Mouse (Mus musculus) layer of hippocampus, adult 8-10 months (tissue): Measurements from ENCODE around the gene Slc47a2. TPM values are rescaled to one million over a fixed set of nuclear protein-coding genes. Genes with fewer than 3 reads are reported as not detected.
"Not testable (repeated sequence)": the region's sequence is repeated elsewhere in the genome, so short reads cannot be mapped to it uniquely, and the experiment has no call there.

Experiments
- DNase-seq, 2 experiments: peaks; one replicate each; pipeline ENCODE4 v3.0.0; 2022; ENCODE audit warnings: low spot score in 2 of 2
- total RNA-seq, 4 experiments: library from RNA; stranded (reverse); gene quantifications; 2 replicates each; pipeline ENCODE4 v1.2.4; 2022

Slc47a2 gene
- total RNA-seq, 4 experiments from 2014 or later: 0.31 to 0.39 (median 0.32) TPM; not detected in 1

- DNase-seq: no peak
These were observed 689 bp downstream of the Slc47a2 start for GRCm38 (mm10) chr11:61341971-61342370.

DNA sequence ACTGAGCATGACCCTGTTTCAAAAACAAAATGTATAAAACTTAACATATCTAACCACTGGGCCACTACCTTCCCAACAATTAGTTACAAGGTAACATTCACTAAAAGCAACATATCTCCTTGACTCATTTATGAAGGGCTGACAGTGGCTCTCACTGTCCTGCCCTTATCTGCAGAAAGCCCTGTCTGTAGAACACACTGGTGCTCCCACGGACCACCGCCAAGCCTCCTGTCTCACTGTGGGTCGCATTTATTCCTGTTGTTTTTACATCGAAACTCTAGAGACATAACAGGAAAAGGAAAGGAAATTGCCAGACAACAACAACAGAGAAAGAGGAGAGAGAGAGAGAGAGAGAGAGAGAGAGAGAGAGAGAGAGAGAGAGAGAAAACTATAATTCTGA is 1.4 kb downstream of the Slc47a2 start:
- no peak for DNase-seq

GRCm38 (mm10) chr11:61340374-61340773 is 2.3 kb downstream of the Slc47a2 start:
- DNase-seq: no peak

DNA sequence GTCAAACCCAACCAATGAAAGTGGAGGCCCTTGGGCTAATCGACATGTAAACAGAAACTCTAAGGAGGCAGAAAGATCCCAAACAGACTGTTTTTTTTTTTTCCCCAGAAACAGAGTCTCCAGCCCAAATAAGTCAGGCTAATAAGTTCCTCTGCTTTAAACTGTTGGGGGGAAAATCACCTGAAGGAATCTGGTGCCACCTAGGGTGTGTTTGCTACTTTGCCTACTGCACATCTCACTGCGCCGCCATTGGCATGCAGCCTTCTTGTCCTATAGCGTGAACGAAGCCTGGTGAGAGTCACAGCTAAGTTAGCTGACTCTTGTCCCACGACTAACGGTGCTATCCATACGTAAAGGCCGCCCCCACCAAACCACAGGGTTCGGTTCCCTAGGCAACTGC is 5.1 kb downstream of the Slc47a2 start:
- no peak for DNase-seq

GRCm38 (mm10) chr11:61320904-61321687 is 21.6 kb downstream of the Slc47a2 start:
- no peak for DNase-seq

DNA sequence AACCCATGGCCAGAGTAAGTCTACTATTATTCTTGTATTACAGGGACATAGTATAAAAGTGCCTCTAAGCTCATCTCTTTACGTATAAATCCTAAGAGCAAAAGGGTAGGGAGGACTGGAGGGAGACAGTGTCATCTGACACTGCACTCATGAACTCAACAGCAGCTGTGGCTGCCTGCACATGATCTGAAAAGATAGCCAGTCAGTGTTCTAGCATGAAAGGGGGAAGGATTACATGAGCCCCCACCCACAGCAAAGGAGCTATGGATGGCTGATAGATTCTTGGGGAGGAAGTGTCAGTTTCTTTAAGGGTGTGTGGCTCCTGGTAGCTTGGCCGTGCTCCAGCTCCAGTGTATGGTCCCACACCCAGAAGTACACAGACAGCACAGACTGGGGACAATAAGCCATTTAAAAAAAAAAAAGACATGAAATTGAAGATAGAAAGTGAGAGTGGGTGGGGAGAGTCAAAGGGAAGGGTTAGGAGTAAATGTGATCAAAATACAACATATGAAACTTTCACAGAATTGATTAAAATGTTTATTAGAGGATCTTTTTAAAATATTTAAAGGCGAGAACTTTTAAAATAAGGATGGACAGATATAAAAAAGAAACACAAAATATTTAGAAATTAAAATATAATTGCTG is 22.6 kb downstream of the Slc47a2 start:
- no peak for DNase-seq

DNA sequence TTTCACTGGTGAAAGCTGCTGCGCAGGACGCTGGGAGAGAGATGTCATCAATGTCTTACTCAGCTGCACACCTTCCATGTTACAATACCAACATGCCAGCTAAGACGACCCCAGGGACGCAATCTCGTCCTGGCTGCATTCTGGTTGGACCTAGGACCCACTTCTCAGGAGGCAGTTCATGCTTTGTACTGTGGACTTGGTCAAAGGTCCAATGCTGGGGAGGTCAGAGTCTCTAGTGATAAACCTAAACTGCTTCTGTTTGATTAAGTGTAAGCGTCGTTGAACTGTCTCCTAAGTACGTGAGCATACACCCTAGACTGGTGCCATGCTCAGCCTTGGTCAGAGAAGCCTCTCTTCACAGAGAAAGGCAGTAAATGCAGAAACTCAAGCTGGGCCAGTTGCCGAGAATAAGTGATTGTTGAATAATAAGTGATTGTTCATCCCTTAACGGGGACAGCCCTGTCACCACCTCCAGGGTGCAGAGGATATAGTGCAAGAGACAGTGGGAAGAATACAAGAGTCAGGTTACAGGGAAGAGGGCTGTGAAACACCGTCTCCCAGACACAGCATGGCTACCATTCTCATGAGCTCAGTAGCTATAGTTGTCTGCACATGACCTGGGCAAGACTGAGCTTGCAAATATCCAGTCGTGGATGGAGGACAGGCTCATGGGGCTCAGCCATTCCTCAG is 23.3 kb downstream of the Slc47a2 start:
- no peak for DNase-seq

- DNase-seq: no peak
These were observed 25.8 kb downstream of the Slc47a2 start for GRCm38 (mm10) chr11:61316864-61317263.

- no peak for DNase-seq
These were observed 32.3 kb downstream of the Slc47a2 start for GRCm38 (mm10) chr11:61310321-61310720.

GRCm38 (mm10) chr11:61309831-61310230 is 32.8 kb downstream of the Slc47a2 start:
- no peak for DNase-seq

GRCm38 (mm10) chr11:61307795-61308194 is 34.9 kb downstream of the Slc47a2 start:
- DNase-seq: no peak

DNA sequence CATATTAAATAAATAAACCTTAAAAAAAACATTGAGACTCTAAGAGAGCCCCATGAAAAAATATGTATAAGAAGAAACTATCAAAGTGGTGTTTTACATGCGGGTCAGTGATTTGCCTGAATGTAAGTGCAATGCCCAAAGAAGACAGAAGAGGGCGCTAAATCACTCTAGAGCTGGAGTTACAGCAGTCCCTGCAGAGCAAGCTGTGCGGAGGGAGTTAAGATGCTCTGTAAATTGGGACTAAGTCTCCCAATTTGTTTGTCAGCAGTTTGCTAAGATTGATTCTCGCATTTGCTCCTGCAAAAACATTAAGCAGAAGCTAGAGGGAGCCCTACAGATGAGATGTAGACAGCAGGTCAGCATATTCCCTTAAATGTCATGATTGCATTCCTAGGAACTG is 37.3 kb downstream of the Slc47a2 start:
- DNase-seq: peak in 1 of 2 experiments; percentile 30

- not testable (repeated sequence) for DNase-seq
These were observed 38.1 kb downstream of the Slc47a2 start for GRCm38 (mm10) chr11:61304535-61304934.

GRCm38 (mm10) chr11:61300716-61301392 is 41.8 kb downstream of the Slc47a2 start:
- DNase-seq: no peak

- no peak for DNase-seq
These were observed 42.5 kb downstream of the Slc47a2 start for GRCm38 (mm10) chr11:61300205-61300604.

DNA sequence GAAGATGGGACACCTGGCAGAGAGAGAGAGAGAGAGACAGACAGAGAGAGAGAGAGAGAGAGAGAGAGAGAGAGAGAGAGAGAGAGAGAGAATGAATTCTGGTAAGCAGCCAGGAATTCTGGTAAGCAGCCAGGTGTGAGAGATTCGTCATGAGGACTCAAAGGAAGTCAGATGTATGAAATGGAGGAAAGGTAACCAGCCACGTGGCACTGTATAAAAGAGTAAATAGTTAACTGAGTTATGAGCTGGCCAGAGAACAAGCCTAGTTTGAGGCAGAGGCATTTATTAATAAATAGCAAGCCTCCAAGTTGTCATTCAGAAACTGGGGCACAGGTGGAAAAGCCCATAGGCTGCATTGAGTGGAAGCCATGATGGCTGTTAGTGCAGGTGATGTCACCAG is 44.8 kb downstream of the Slc47a2 start:
- no peak for DNase-seq

- no peak for DNase-seq
These were observed 45.3 kb downstream of the Slc47a2 start for GRCm38 (mm10) chr11:61297326-61297725.

DNA sequence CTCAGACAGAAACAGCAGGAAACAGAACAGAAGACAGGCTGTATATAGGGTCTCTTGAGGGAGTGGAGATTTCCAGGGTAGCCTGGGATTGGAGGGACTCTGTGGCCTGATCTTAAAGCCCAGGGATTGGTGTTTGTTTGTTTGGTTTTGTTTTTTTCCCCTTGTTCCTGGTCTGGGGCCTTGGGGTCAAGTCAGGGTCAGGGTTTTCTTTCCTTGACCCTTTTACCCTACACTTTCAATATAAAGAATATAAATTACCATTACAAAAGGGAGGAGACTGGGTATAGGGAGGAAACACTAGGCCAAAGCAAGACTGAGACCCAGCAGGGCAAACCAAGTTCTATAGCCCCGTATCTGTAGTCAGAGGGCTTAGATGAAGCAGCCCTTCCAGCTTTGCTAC is 46.1 kb downstream of the Slc47a2 start:
- DNase-seq: no peak

DNA sequence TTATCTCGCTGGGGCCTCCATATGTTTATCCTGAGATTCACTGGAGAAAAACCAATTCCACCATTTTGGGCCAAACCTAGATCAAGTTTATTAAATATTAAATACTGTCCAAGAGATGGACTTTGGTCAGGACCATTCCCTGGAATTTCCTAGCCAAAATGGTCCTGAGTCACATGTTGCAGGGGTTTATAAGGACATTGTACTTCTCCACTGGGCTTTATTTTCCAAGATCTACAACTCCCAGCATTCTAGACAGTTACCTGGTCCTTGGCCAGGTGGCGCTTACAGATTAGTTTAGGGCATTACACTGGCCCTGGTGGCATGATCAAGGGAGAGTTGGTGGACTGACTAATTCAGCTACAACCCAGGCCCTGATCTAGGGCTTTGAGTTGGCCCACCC is 47.1 kb downstream of the Slc47a2 start:
- DNase-seq: no peak

- no peak for DNase-seq
These were observed 48.2 kb downstream of the Slc47a2 start for GRCm38 (mm10) chr11:61294431-61294830.

DNA sequence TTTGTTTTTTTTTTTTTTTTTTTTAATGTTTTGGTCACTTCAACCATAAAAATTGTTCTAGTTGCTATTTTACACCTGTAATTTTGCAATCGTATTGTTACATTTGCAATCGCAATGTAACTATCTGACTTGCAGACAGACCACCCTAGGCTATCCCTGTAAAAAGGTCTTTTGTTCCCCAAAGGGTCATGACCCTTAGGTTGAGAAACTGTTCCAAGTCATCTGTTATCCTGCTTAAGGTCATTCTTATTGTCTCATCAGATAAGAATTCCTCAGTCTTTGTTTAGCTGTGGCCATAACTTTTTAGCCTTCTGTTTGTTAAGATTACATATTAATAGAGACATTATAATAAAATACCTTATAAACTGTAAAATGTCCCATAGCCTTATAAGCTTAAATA is 49.4 kb downstream of the Slc47a2 start:
- no peak for DNase-seq

DNA sequence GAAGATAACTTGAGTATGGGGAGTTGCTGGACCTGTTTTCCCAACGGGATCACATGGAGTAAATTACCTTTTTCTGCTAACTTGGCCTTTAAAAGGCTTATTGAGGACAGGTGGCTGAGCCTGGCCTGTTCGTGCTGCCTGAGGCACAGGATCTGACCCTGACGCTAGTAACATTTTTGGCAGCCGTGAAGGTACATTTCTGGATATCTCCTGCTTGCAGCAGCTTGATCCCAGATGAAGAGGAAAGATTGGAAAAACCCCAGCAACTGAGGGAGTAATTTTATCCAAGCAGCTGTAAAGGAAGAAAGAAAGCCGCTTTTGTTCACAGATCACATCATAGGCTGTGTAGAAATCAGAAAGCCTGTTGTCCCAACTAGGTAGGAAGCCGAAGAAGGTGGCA is 58.3 kb downstream of the Slc47a2 start:
- no peak for DNase-seq
